Mouse (Mus musculus): ENCODE measurements at regions not wholly inside any gene's neighbourhood (a gene's known extent, or its start where the extent isn't known, plus 50 kb on each side); places are given as distances from the start of the nearest gene placed in this dataset.

- Histone ChIP-seq H3K4me1 (replicated peaks) (no peaks in the 10 kb centered on the region), H3K36me3 (no peaks in the 10 kb centered on the region), H3K27me3 (replicated peaks) (no peaks in the 10 kb centered on the region), H3K4me3 (replicated peaks) (no peak overlapping the region), H3K9ac (no peak overlapping the region), H3K9me3 (no peaks in the 10 kb centered on the region), H3K4me2 (replicated peaks) (no peak overlapping the region), H3K27ac (no peak overlapping the region)
- 97% methylated on average over 1 of the region's 1 CpGs for WGBS
- ATAC-seq: no peak
Observed at GRCm38 (mm10) chr16:25529681-25530080, 153.9 kb upstream of the Trp63 start.

GRCm38 (mm10) chr16:25531761-25532336 is 151.7 kb upstream of the Trp63 start:
- H3K4me1 ChIP-seq (replicated peaks): no peaks in the 10 kb centered on the region
- no peak overlapping the region for H3K4me2 ChIP-seq (replicated peaks)
- H3K36me3 ChIP-seq: no peaks in the 10 kb centered on the region
- no peak overlapping the region for H3K4me3 ChIP-seq (replicated peaks)
- WGBS: 57% methylated on average over 4 of the region's 4 CpGs
- ATAC-seq: no peak
- no peak overlapping the region for H3K27ac ChIP-seq
- H3K9ac ChIP-seq: no peak overlapping the region
- H3K9me3 ChIP-seq: no peaks in the 10 kb centered on the region
- no peaks in the 10 kb centered on the region for H3K27me3 ChIP-seq (replicated peaks)

- Histone ChIP-seq H3K4me3 (replicated peaks) (no peak overlapping the region), H3K4me1 (replicated peaks) (no peaks in the 10 kb centered on the region), H3K27me3 (replicated peaks) (no peaks in the 10 kb centered on the region), H3K9me3 (no peaks in the 10 kb centered on the region), H3K27ac (no peak overlapping the region), H3K4me2 (replicated peaks) (no peak overlapping the region), H3K36me3 (no peaks in the 10 kb centered on the region), H3K9ac (no peak overlapping the region)
- ATAC-seq: no peak
- 73% methylated on average over 3 of the region's 3 CpGs for WGBS
Observed at GRCm38 (mm10) chr16:25532519-25533205, 150.9 kb upstream of the Trp63 start.

- Histone ChIP-seq H3K27ac (no peak overlapping the region), H3K9ac (no peak overlapping the region), H3K27me3 (replicated peaks) (no peaks in the 10 kb centered on the region), H3K4me3 (replicated peaks) (no peak overlapping the region), H3K36me3 (no peaks in the 10 kb centered on the region), H3K4me1 (replicated peaks) (no peaks in the 10 kb centered on the region), H3K4me2 (replicated peaks) (no peak overlapping the region), H3K9me3 (no peaks in the 10 kb centered on the region)
- ATAC-seq: no peak
- 70% methylated on average over 4 of the region's 4 CpGs for WGBS
Observed at GRCm38 (mm10) chr16:25533206-25533580, 150.4 kb upstream of the Trp63 start.

GRCm38 (mm10) chr16:25536550-25536949 is 147.0 kb upstream of the Trp63 start:
- no peak overlapping the region for H3K4me3 ChIP-seq (replicated peaks)
- H3K4me1 ChIP-seq (replicated peaks): no peaks in the 10 kb centered on the region
- H3K27me3 ChIP-seq (replicated peaks): no peaks in the 10 kb centered on the region
- no peak overlapping the region for H3K4me2 ChIP-seq (replicated peaks)
- H3K9me3 ChIP-seq: no peaks in the 10 kb centered on the region
- ATAC-seq: no peak
- H3K9ac ChIP-seq: no peak overlapping the region
- no peak overlapping the region for H3K27ac ChIP-seq
- WGBS: 88% methylated on average over 6 of the region's 6 CpGs
- H3K36me3 ChIP-seq: no peaks in the 10 kb centered on the region

- no peak overlapping the region for H3K4me2 ChIP-seq (replicated peaks)
- no peaks in the 10 kb centered on the region for H3K9me3 ChIP-seq
- no peak for ATAC-seq
- H3K27ac ChIP-seq: no peak overlapping the region
- H3K27me3 ChIP-seq (replicated peaks): no peaks in the 10 kb centered on the region
- H3K36me3 ChIP-seq: no peaks in the 10 kb centered on the region
- no peaks in the 10 kb centered on the region for H3K4me1 ChIP-seq (replicated peaks)
- H3K9ac ChIP-seq: no peak overlapping the region
- 82% methylated on average over 8 of the region's 8 CpGs for WGBS
- no peak overlapping the region for H3K4me3 ChIP-seq (replicated peaks)
Observed at GRCm38 (mm10) chr16:25549542-25550110, 133.9 kb upstream of the Trp63 start.

GRCm38 (mm10) chr16:25557181-25557580 is 126.4 kb upstream of the Trp63 start:
- H3K9me3 ChIP-seq: no peaks in the 10 kb centered on the region
- H3K9ac ChIP-seq: no peak overlapping the region
- no peak overlapping the region for H3K27ac ChIP-seq
- H3K4me3 ChIP-seq (replicated peaks): no peak overlapping the region
- ATAC-seq: no peak
- 61% methylated on average over 3 of the region's 3 CpGs for WGBS
- H3K4me2 ChIP-seq (replicated peaks): no peak overlapping the region
- H3K4me1 ChIP-seq (replicated peaks): no peaks in the 10 kb centered on the region
- no peaks in the 10 kb centered on the region for H3K36me3 ChIP-seq
- no peaks in the 10 kb centered on the region for H3K27me3 ChIP-seq (replicated peaks)

- no peak overlapping the region for H3K27ac ChIP-seq
Observed at GRCm38 (mm10) chr16:25580216-25580615, 103.3 kb upstream of the Trp63 start.

GRCm38 (mm10) chr16:25584337-25585069 is 99.1 kb upstream of the Trp63 start:
- Histone ChIP-seq H3K9ac (no peak overlapping the region), H3K4me1 (replicated peaks) (no peaks in the 10 kb centered on the region), H3K27me3 (replicated peaks) (no peaks in the 10 kb centered on the region), H3K36me3 (no peaks in the 10 kb centered on the region), H3K4me2 (replicated peaks) (peak overlapping the region; percentile 44), H3K27ac (no peak overlapping the region), H3K4me3 (replicated peaks) (no peak overlapping the region), H3K9me3 (no peaks in the 10 kb centered on the region)
- peak; percentile 95 for ATAC-seq
- WGBS: 45% methylated on average over 14 of the region's 14 CpGs

More at GRCm38 (mm10) chr16:25580216-25580615, 103.3 kb upstream of the Trp63 start:
- H3K4me1 ChIP-seq (replicated peaks): no peaks in the 10 kb centered on the region
- no peak overlapping the region for H3K4me2 ChIP-seq (replicated peaks)
- 87% methylated on average over 6 of the region's 6 CpGs for WGBS
- H3K4me3 ChIP-seq (replicated peaks): no peak overlapping the region
- no peaks in the 10 kb centered on the region for H3K27me3 ChIP-seq (replicated peaks)
- H3K9ac ChIP-seq: no peak overlapping the region
- no peaks in the 10 kb centered on the region for H3K36me3 ChIP-seq
- no peak for ATAC-seq
- H3K9me3 ChIP-seq: no peaks in the 10 kb centered on the region

- peak; percentile 46 for ATAC-seq
- Histone ChIP-seq H3K4me3 (replicated peaks) (no peak overlapping the region), H3K36me3 (no peaks in the 10 kb centered on the region), H3K4me1 (replicated peaks) (no peaks in the 10 kb centered on the region), H3K4me2 (replicated peaks) (peak overlapping the region; percentile 44), H3K27me3 (replicated peaks) (no peaks in the 10 kb centered on the region), H3K27ac (no peak overlapping the region), H3K9me3 (no peaks in the 10 kb centered on the region), H3K9ac (no peak overlapping the region)
- 47% methylated on average over 7 of the region's 7 CpGs for WGBS
Observed at GRCm38 (mm10) chr16:25585070-25585454, 98.5 kb upstream of the Trp63 start.

- no peak overlapping the region for H3K27ac ChIP-seq
- WGBS: 93% methylated on average over 3 of the region's 3 CpGs
- H3K27me3 ChIP-seq (replicated peaks): no peaks in the 10 kb centered on the region
- H3K9me3 ChIP-seq: no peaks in the 10 kb centered on the region
- ATAC-seq: no peak
- no peak overlapping the region for H3K4me3 ChIP-seq (replicated peaks)
- H3K36me3 ChIP-seq: no peaks in the 10 kb centered on the region
- no peak overlapping the region for H3K4me2 ChIP-seq (replicated peaks)
- no peaks in the 10 kb centered on the region for H3K4me1 ChIP-seq (replicated peaks)
- H3K9ac ChIP-seq: no peak overlapping the region
Observed at GRCm38 (mm10) chr16:25585953-25586352, 97.6 kb upstream of the Trp63 start.

GRCm38 (mm10) chr16:25587879-25588347 is 95.7 kb upstream of the Trp63 start:
- Histone ChIP-seq H3K27me3 (replicated peaks) (no peaks in the 10 kb centered on the region), H3K4me1 (replicated peaks) (no peaks in the 10 kb centered on the region), H3K9ac (no peak overlapping the region), H3K27ac (no peak overlapping the region), H3K4me3 (replicated peaks) (no peak overlapping the region), H3K4me2 (replicated peaks) (no peak overlapping the region), H3K9me3 (no peaks in the 10 kb centered on the region), H3K36me3 (no peaks in the 10 kb centered on the region)
- no peak for ATAC-seq
- 79% methylated on average over 10 of the region's 10 CpGs for WGBS

Data from intestine, embryonic 15.5 days (tissue).